Mouse (Mus musculus) CH12.LX (cell line): ENCODE measurements around the gene Myocos. TPM values are rescaled to one million over a fixed set of nuclear protein-coding genes. Genes with fewer than 3 reads are reported as not detected.

Source experiments
- DNase-seq: peaks from one replicate; pipeline ENCODE4 v3.0.0-alpha.2; 2013; ENCODE audit errors: extremely low read depth
- H3K27ac ChIP-seq: 2 replicates; pipeline ENCODE4 v1.5.1; 2012; ENCODE audit warnings: low read depth, mild to moderate bottlenecking, control low read depth, moderate library complexity; ENCODE audit not compliant: insufficient read depth
- H3K27me3 ChIP-seq: replicated peaks from 2 replicates; pipeline ENCODE3; 2012; ENCODE audit warnings: inconsistent platforms
- H3K36me3 ChIP-seq, 2 experiments: replicated peaks in 1 of 2; 2 replicates each; pipeline versions ENCODE3 to v1.6.1; 2012; ENCODE audit warnings: inconsistent platforms in 1 of 2, low read length in 1 of 2, mild to moderate bottlenecking in 1 of 2, mixed read lengths in 1 of 2, moderate library complexity in 1 of 2; ENCODE audit not compliant: control insufficient read depth in 1 of 2, insufficient read depth in 1 of 2
- H3K4me1 ChIP-seq, 2 experiments: 2 replicates each; pipeline ENCODE4 v1.6.1; 2012; ENCODE audit warnings: inconsistent platforms in 1 of 2, moderate library complexity in 1 of 2; ENCODE audit not compliant: insufficient read depth in 2 of 2, control insufficient read depth in 1 of 2
- H3K4me2 ChIP-seq: 2 replicates; pipeline ENCODE4 v1.6.1; 2012; ENCODE audit warnings: low read depth, mild to moderate bottlenecking, control low read depth; ENCODE audit not compliant: poor library complexity, insufficient read depth, severe bottlenecking
- H3K4me3 ChIP-seq, 3 experiments: fragments of 150-350 bp in 1 of 3; sonication (generic) in 1 of 3; replicated peaks in 1 of 3; 2 replicates each; pipeline versions ENCODE3 to v1.5.1; 2011 to 2012; ENCODE audit warnings: low read depth in 2 of 3, low read length in 2 of 3, mild to moderate bottlenecking in 2 of 3, moderate library complexity in 2 of 3, control low read depth in 1 of 3, improper control_type of control experiment in 1 of 3, inconsistent platforms in 1 of 3, mixed read lengths in 1 of 3; ENCODE audit not compliant: poor library complexity in 1 of 3
- H3K79me2 ChIP-seq: replicated peaks from 2 replicates; pipeline ENCODE4 v1.6.1; 2012; ENCODE audit warnings: mild to moderate bottlenecking, moderate library complexity; ENCODE audit not compliant: control insufficient read depth, poor library complexity, insufficient read depth, severe bottlenecking; ENCODE audit errors: extremely low read depth
- H3K9ac ChIP-seq: 2 replicates; pipeline ENCODE4 v1.6.1; 2012; ENCODE audit warnings: low read depth, mild to moderate bottlenecking, control low read depth, moderate library complexity; ENCODE audit not compliant: insufficient read depth
- H3K9me3 ChIP-seq: replicated peaks from 2 replicates; pipeline ENCODE3; 2012; ENCODE audit warnings: low read length, inconsistent platforms, mixed read lengths
- CHD1 ChIP-seq: IDR thresholded peaks from 2 replicates; pipeline ENCODE4 v1.6.1; 2012; ENCODE audit warnings: low read depth, low read length, improper control_type of control experiment, inconsistent platforms
- CTCF ChIP-seq, 2 experiments: IDR thresholded peaks in 1 of 2; conservative IDR thresholded peaks in 1 of 2; 2 replicates each; pipeline ENCODE4 v1.5.1; 2011 to 2012; ENCODE audit warnings: low read depth in 2 of 2, low read length in 2 of 2, improper control_type of control experiment in 1 of 2, inconsistent platforms in 1 of 2, mild to moderate bottlenecking in 1 of 2, moderate library complexity in 1 of 2
- E2F4 ChIP-seq: IDR thresholded peaks from 2 replicates; pipeline ENCODE4 v1.6.1; 2011; ENCODE audit warnings: low read depth, low read length, improper control_type of control experiment; ENCODE audit not compliant: insufficient replicate concordance
- ELF1 ChIP-seq: IDR thresholded peaks from 2 replicates; pipeline ENCODE4 v1.6.1; 2014; ENCODE audit warnings: low read depth, mild to moderate bottlenecking, inconsistent platforms, low read length, improper control_type of control experiment
- EP300 ChIP-seq: IDR thresholded peaks from 2 replicates; pipeline ENCODE4 v1.6.1; 2011; ENCODE audit warnings: low read length, improper control_type of control experiment
- IRF4 ChIP-seq: IDR thresholded peaks from 2 replicates; pipeline ENCODE4 v1.6.1; 2014; ENCODE audit warnings: low read depth, mild to moderate bottlenecking, inconsistent platforms, low read length, improper control_type of control experiment
- JUN ChIP-seq: IDR thresholded peaks from 2 replicates; pipeline ENCODE4 v1.6.1; 2011; ENCODE audit warnings: low read depth, mild to moderate bottlenecking, low read length, improper control_type of control experiment, moderate library complexity; ENCODE audit not compliant: insufficient read depth
- MAFK ChIP-seq: IDR thresholded peaks from 2 replicates; pipeline ENCODE4 v1.6.1; 2011; ENCODE audit warnings: low read length, improper control_type of control experiment; ENCODE audit not compliant: insufficient replicate concordance
- MAX ChIP-seq: IDR thresholded peaks from 2 replicates; pipeline ENCODE4 v1.6.1; 2011; ENCODE audit warnings: low read length, improper control_type of control experiment
- MAZ ChIP-seq: IDR thresholded peaks from 2 replicates; pipeline ENCODE4 v1.6.1; 2012; ENCODE audit warnings: low read depth, mild to moderate bottlenecking, inconsistent platforms, low read length, improper control_type of control experiment, moderate library complexity
- MEF2A ChIP-seq: IDR thresholded peaks from 2 replicates; pipeline ENCODE4 v1.6.1; 2014; ENCODE audit warnings: low read depth, mild to moderate bottlenecking, inconsistent platforms, low read length, improper control_type of control experiment, borderline replicate concordance
- MXI1 ChIP-seq: IDR thresholded peaks from 2 replicates; pipeline ENCODE4 v1.6.1; 2011; ENCODE audit warnings: mild to moderate bottlenecking, low read depth, low read length, improper control_type of control experiment
- NELFE ChIP-seq: IDR thresholded peaks from 2 replicates; pipeline ENCODE4 v1.6.1; 2011; ENCODE audit warnings: low read depth, low read length, improper control_type of control experiment
- NRF1 ChIP-seq: IDR thresholded peaks from 2 replicates; pipeline ENCODE4 v1.6.1; 2014; ENCODE audit warnings: low read depth, mild to moderate bottlenecking, inconsistent platforms, low read length, improper control_type of control experiment, moderate library complexity
- RAD21 ChIP-seq: IDR thresholded peaks from 2 replicates; pipeline ENCODE4 v1.6.1; 2011; ENCODE audit warnings: low read depth, mild to moderate bottlenecking, low read length, improper control_type of control experiment, moderate library complexity
- RCOR1 ChIP-seq: conservative IDR thresholded peaks from 2 replicates; pipeline ENCODE4 v1.6.1; 2012; ENCODE audit warnings: low read depth, mild to moderate bottlenecking, inconsistent platforms, low read length, improper control_type of control experiment
- UBTF ChIP-seq: IDR thresholded peaks from 2 replicates; pipeline ENCODE4 v1.6.1; 2012; ENCODE audit warnings: low read depth, mild to moderate bottlenecking, inconsistent platforms, low read length, improper control_type of control experiment, moderate library complexity
- USF1 ChIP-seq: IDR thresholded peaks from 2 replicates; pipeline ENCODE4 v1.6.1; 2014; ENCODE audit warnings: low read depth, mild to moderate bottlenecking, inconsistent platforms, low read length, improper control_type of control experiment
- ZC3H11A ChIP-seq: IDR thresholded peaks from 2 replicates; pipeline ENCODE4 v1.6.1; 2012; ENCODE audit warnings: low read depth, mild to moderate bottlenecking, inconsistent platforms, low read length, improper control_type of control experiment
- ZMIZ1 ChIP-seq: IDR thresholded peaks from 2 replicates; pipeline ENCODE4 v1.6.1; 2012; ENCODE audit warnings: low read depth, mild to moderate bottlenecking, inconsistent platforms, low read length, improper control_type of control experiment
- ZNF384 ChIP-seq: IDR thresholded peaks from 2 replicates; pipeline ENCODE4 v1.6.1; 2012; ENCODE audit warnings: low read depth, low read length, improper control_type of control experiment, inconsistent platforms
- dilution Hi-C: fragments of 300-500 bp; cut with MboI; formaldehyde crosslinking; loops from 2 replicates; pipeline ENCODE4 v1.14.3; 2020; ENCODE audit warnings: low sequenced_read_pairs; ENCODE audit not compliant: extremely low pct_unique_long_range_greater_than_20kb, extremely low pct_ligation_motif_present
- in situ Hi-C: fragments of 300-500 bp; cut with MboI; formaldehyde crosslinking; loops from 3 replicates; pipeline ENCODE4 v1.14.3; 2019; ENCODE audit warnings: low sequenced_read_pairs, low pct_ligation_motif_present, low pct_unique_long_range_greater_than_20kb, mixed read lengths
- polyA plus RNA-seq: library from polyadenylated mRNA; unstranded; fragments of >175 nt; gene quantifications from 2 replicates; pipeline ENCODE4 v1.2.1, GENCODE M21; 2012; ENCODE audit warnings: low read depth; ENCODE audit not compliant: insufficient read length
- total RNA-seq, 2 experiments: library from RNA; depleted of rRNA; stranded (reverse); fragments of 300-350 nt in 1 of 2; fragments of >200 nt in 1 of 2; gene quantifications; 2 replicates each; pipeline ENCODE4 v1.2.3; 2012 to 2014

Gene Myocos
- total and polyA plus RNA-seq, 3 experiments: not detected

DNA sequence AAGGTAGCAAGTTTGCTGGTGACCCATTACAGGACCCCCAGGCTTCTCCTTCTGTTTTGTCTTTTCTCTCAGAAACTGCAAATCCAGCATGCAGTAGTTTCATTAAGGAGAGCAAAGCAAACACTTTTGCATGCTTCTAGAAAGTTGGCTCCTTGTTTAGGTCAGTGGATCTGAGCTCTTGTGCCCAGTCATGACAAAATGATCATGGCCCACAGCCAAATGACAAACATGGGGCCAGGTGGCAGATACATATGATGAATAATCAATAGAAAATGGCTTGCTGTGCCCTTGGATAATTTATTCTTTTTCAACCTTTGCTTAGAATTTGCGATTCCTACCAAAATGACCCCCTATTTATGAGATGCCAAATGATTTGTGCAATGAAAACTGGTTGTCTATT, 18.2 kb downstream of the Myocos start:
- dilution Hi-C loops (no loop called here), in situ Hi-C loops (no loop called here)
- no peak overlapping the region for H3K27ac ChIP-seq
- H3K36me3 ChIP-seq: no peaks in the 10 kb centered on the region
- H3K4me1 ChIP-seq: peaks cover 0 to 3% of the 10 kb centered on the region in 2 experiments; a peak in 1 of 4 replicates
- H3K79me2 ChIP-seq: no peaks in the 10 kb centered on the region
- DNase-seq: no peak
- no peak overlapping the region for H3K4me2 ChIP-seq
- H3K27me3 ChIP-seq: no peaks in the 10 kb centered on the region
- H3K9me3 ChIP-seq: no peaks in the 10 kb centered on the region
- H3K9ac ChIP-seq: no peak overlapping the region
- H3K4me3 ChIP-seq: no peak overlapping the region
- no peak for TF ChIP-seq CHD1
- no peak for TF ChIP-seq ZC3H11A
- TF ChIP-seq ELF1: no peak
- no peak for TF ChIP-seq UBTF
- TF ChIP-seq MAX: no peak
- no peak for TF ChIP-seq NELFE
- TF ChIP-seq IRF4: no peak
- no peak for TF ChIP-seq JUN
- no peak for TF ChIP-seq EP300
- no peak for TF ChIP-seq RCOR1
- no peak for TF ChIP-seq USF1
- no peak for TF ChIP-seq ZMIZ1
- no peak for TF ChIP-seq MEF2A
- TF ChIP-seq, all 38 proteins: peak for 0

DNA sequence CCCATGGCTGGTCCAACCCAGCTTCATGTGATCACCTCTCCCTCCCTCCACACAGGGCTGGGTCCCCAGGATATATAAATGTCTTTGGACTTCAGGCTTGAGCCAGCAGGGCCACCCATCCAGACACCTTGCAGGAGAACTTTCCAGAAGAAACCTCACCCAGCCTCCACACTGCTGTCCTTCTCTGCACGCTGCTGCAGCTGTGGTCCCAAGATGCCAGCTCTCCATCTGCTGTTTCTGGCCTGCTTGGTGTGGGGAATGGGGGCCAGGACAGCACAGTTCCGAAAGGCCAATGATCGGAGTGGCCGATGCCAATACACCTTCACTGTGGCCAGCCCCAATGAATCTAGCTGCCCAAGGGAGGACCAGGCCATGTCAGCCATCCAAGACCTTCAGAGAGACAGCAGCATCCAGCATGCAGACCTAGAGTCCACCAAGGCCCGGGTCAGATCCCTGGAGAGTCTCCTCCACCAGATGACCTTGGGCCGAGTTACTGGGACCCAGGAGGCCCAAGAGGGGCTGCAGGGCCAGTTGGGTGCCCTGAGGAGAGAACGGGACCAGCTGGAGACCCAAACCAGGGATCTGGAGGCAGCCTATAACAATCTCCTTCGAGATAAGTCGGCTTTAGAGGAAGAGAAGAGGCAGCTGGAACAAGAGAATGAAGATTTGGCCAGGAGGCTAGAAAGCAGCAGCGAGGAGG, 18.8 kb downstream of the Myocos start, which contains the start of gene Myoc:
Myoc (plus strand) TSS at position 105 of the 700 bp plus-strand sequence.
- TF ChIP-seq RAD21 (no peak), MAZ (no peak), ELF1 (no peak), MAFK (no peak), E2F4 (no peak), MXI1 (no peak), UBTF (no peak), IRF4 (no peak), ZNF384 (no peak), NRF1 (no peak), USF1 (no peak), CTCF (conservative IDR thresholded peaks at IDR 0.05 in 1 of 2, IDR thresholded peaks at IDR 0.05 in 1 of 2; ENCODE audit: low read depth in 2 of 2, low read length in 2 of 2) (no peak)
- TF ChIP-seq, all 38 proteins: peak for 0
- dilution Hi-C loops (no loop called here), in situ Hi-C loops (no loop called here)
- no peak within 1 kb of the TSS for H3K4me2 ChIP-seq
- no peaks in the 10 kb centered on the region for H3K9me3 ChIP-seq
- no peak within 1 kb of the TSS for H3K27ac ChIP-seq
- peaks cover 0 to 3% of the 10 kb centered on the region in 2 experiments; a peak in 1 of 4 replicates for H3K4me1 ChIP-seq
- H3K4me3 ChIP-seq: no peak within 1 kb of the TSS
- no peak for DNase-seq
- H3K27me3 ChIP-seq: no peaks in the 10 kb centered on the region
- H3K36me3 ChIP-seq: no peaks in the 10 kb centered on the region
- no peak within 1 kb of the TSS for H3K9ac ChIP-seq
- H3K79me2 ChIP-seq: no peaks in the 10 kb centered on the region
